Mouse (Mus musculus): ENCODE results near the gene Foxp4.

The Foxp4 gene

DNA sequence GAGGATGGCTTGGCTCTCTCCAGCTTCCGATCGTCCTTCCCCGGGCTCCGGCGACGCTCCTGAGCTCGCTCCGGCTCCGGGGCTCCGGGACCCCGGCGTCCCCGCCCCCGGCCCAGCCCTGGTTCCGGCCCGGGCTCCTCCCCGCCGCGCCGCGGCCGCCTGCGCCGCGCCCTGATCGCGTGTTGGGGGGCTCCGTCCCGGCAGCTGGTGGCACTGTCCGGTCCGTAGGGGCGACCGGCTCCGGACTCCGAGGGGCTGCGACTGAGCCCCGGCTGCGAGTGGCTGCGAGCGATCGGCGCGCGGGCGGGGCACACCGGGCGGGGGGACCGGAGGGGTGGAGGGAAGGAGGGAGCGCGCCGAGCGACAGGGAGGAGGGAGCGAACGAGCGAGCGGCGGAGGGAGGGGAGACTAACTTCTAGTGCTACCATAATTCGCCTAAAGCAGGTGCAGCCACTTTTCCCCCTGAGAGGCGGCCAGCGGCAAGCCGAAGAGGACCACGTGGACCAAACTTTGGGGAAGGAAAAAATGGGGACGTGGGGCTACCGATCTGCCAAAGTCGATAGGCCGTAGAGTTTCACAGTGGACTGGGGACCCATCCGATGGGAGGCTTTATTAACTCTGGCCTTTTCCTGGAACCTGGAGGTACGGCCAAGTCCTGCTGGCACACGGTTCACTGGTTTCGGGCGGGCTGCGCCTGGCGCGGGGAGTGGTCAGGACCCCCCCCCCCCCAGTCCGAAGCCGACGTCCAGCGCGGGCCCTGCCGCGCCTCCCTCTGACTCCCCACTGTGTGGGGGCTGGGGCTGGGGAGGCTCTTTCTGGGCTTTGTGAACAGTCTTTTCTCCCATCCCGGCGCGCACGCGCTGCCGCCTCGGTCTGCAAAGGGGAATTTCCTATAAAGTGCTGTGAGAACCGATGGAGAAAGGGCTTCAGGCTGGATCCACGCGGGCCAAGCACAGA, at the start of gene Foxp4:
TSS of gene Foxp4 (minus strand) at position 263 of the 957 bp plus-strand sequence.
- DNase-seq (ENCODE audit: low spot score in 2 of 2), result peak in 1 of 2 experiments; percentile 69

DNA sequence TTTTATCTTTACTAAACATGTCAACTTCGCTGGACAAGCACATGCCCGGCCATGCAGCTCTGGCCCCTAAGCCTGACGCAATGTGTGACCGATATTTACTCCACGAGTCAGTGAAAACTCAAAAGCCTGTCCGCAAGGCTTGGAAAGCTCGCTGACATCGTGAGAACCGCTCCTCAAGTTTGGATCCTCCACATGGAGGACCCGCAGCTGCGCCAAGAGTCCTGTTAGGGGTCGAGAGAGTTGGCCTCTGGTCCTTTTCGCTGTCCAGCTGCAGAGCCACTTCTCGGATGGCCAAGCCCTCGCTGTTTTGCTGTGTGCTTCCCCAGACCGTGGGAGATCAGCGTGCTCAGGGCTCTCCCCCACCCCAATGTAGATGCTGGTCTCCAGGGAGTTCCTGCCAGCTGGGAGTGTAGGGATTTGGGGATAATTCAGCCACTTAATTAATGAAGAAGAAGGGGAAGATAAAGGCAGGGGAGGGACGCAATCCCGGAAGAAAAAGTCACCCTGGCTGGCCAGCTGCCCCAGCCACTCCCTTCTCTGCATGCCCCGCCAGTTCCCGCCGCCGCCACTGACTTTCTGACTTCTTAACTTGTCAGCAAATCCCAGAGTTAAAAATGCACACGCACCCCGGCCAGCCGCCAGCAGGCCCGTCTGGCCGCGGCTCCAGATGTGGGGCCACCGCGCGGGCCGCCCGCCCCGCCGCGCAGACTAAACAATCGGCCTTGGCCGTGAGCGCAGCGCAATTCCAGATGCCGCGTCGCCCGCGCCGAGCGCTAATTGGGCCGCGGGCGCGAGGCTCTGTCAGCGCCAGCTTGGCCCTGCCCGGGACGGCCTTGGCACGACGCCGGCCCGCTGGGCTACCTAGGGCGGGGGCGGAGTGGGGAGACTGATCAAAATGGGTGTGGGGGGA, 49.4 kb upstream of the Foxp4 start:
- DNase-seq (ENCODE audit: low spot score in 2 of 2), result peak in 1 of 2 experiments; percentile 8

DNA sequence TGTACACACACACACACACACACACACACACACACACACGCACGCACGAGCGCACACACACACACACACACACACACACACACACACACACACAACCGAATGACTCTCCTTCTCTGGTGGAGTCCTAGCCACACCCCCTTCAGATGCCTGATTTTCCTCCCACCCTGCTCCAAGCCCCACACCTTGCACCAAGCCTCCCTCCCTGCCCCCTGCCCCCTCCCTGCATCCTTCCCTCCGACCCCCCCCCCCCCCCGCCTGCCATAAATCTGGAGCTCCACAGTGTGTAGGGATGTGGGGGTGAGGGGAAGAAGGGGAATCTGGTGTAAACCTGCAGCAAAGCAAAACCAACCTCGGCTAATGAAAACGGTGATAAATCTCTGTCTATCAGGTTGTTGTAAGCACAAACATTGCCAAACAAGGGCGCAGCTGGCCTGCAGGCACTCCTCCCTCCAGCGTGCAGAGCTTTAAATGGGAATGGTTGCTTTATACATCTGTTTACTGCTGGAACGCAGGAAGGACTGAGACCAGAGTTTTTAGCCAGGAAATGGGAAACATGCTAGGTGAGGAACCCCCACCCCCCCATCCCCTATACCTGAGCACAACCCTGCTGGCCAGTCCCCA, 41.5 kb upstream of the Foxp4 start:
- no peak for DNase-seq (ENCODE audit: low spot score in 2 of 2)

DNA sequence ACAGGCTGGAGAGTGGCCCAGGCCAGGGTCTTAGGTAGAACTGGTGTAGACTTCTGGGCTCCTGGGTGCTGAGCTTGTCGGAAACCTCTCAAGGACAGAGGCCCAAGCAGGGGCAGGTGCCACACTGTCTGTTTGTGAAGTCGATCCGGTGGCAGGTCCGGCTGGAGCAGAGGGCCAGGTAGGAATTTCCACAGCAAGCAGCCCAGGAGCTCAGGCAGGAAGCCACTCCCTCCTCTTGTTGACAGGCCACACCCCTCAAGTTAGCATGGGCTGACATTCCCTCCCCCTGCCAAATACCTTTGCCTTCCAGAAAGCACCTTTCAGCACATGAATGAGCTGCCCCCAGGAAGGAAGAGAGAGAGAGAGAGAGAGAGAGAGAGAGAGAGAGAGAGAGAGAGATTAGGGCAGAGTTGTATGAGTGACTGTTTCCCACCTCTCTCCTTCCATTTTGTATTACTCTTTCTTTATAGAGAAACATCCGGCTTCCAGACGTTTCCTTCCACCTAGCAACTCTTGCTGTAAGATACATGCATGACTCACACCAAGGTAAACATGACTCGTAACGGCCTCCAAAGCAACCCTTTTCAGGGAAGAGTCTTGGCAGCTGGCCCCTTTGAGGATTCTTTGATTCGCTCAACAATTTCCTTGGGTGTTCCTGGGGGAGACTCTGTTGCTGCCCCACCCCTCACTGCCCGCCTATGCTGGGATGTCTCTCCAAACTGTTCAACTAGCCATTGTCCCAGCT, 33.8 kb upstream of the Foxp4 start:
- DNase-seq (ENCODE audit: low spot score in 2 of 2), result no peak

DNA sequence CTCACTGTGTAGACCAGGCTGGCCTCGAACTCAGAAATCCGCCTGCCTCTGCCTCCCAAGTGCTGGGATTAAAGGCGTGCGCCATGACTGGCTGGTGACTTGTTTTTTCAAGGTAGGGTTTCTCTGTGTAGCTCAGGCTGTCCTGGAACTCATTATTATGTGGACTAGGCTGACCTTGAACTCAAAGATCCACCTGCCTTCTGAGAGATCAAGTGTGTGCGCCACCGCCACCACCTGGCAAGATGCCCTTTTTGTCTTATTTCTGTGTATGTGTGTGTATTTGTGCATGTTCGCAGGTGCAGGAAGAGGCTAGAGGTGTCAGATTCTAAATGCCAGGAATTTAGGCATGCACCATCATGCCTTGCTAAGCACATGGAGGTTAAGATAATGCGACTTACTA, 32.0 kb upstream of the Foxp4 start:
- DNase-seq (ENCODE audit: low spot score in 2 of 2), result no peak

DNA sequence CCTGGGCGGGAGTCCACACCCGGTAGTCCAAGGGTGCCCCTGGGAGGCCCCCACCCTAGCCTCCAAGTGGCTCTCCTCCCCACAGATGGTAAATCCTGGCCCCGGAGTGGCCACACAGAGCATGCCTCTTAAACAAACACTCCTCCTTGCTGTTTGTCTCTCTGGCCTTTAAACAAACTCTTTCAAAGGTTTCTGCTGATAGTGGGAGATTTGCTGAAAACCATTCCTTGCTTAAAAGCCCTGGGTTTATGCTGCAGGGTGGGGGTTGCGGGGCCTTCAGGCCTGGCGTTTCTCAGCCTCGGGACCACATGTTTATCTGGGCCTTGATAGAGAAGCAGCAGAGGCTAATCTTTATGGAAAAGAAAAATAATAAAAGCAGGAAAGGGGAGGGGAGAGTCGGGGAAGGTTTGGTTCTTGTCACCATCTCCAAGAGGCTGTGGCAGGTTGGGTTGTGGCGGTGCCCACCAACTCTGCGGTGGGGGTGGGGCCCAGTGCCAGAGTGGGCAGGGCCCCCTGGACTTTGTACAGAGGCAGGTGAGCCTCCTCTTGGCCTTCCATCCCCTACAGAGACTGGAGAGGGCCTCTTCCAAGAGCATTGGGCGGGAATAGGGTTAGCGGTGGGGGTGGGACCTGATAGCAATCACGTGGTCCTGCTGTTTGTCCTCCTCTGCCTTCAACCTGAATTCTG, 30.8 kb upstream of the Foxp4 start:
- no peak for DNase-seq (ENCODE audit: low spot score in 2 of 2)

DNA sequence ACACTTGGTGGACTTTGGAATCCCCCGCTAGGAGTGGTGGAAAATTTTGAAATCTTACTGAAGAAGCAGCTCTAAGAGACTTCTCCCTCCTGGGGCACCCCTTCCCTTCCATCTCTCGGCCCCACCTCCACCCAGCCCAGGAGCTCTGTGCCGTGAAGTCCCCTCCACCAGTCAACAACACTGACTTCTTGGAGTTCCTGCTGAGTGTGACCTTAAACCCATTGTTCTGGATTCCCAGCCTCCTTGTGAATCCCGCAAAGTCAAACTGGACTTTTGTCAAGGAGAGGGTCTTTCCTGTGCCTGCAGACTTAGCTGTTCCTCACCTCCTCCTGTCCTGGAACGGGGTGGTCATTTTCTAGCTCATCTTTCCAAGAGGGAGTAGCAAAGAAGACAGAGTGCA, 28.8 kb upstream of the Foxp4 start:
- DNase-seq (ENCODE audit: low spot score in 2 of 2), result no peak

DNA sequence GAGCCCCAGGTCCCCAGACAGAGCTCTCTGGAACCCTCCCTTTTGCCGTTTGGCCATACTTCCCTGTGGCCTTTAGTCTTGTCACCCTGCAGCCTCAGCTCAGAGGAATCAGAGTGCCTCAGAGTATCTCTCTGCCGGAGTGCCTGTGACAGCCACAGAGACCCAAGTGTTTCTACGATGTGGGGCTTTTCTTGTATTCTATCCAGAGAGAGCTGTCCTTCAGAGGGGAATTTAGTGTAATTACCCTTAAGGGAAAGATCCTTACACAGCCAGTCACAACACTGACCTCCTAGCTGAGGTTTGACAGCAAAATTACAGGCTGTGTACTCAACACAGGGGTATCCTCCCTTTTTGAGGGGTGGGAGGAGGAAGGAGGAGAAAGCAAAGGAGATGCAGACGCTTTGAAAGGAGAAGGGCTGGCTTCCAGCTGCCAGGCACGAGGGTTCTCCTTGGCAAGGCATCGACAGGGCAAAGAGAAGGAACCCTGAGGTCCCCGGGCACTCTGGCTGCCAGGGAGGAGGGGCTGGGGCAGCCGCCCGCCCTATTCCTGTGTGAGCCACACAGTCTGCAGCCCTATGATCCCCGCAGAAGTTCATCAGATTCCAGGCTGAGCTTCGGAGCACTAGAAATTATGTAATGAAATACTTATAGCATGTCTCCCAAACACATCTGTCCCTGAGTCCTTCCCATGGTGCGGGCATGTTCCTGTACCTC, 28.1 kb upstream of the Foxp4 start:
- no peak for DNase-seq (ENCODE audit: low spot score in 2 of 2)

DNA sequence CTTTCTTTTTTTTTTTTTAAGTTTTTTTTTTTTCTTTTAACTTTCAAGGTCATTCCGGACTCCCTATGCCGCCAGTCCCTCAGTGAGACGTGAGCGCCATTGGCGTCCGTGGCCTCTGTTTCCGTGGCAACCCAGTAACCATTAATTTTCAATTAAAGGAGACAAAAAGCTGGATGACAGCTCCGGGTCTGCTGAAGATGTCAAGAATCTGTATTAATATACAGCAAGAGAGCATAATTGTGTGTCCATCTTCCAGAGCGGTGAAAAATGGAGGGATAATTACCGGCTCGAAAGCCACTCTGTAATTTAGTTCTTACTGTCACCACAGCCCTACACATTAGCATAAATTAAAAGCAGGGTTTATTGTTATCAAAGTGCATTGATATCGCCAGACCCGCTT, 27.0 kb upstream of the Foxp4 start:
- no peak for DNase-seq (ENCODE audit: low spot score in 2 of 2)

DNA sequence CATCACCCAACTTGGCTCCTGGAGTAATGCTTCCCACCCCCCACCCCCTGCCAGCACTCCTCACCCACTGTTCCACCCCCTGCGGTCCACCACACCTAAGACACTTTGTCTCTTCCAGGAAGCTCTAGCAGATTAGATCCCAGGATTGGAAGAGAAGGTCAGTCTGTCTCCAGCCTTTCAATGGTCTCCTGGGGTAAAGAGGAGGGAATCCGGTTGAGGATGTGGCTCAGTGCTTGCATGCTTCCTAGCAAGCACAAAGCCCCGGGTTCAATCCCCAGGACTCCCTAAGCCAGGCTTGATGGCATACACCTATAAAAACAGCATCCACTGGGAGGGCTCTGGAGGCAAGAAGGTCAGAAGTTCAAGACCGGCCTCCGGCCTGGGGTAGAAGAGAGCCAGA, 26.4 kb upstream of the Foxp4 start:
- DNase-seq (ENCODE audit: low spot score in 2 of 2), result no peak

DNA sequence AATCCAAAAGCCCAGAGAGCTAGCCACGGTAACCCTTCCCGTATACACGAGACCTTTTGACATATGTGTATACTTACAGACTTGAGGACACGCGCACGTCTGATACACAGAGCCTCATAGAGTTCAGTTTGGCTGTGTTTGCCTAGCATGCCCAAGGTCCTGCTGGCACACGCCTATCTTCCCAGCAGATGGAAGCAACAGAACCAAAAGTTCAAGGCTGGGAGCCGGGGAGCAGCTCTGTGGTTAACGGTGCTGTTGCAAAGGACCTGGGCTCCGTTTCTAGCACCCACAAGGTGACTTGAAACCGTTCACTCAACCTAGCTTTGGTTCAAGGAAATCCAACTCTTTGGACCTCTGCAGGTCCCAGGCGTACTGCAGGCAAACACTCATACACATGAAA, 25.0 kb upstream of the Foxp4 start:
- no peak for DNase-seq (ENCODE audit: low spot score in 2 of 2)

DNA sequence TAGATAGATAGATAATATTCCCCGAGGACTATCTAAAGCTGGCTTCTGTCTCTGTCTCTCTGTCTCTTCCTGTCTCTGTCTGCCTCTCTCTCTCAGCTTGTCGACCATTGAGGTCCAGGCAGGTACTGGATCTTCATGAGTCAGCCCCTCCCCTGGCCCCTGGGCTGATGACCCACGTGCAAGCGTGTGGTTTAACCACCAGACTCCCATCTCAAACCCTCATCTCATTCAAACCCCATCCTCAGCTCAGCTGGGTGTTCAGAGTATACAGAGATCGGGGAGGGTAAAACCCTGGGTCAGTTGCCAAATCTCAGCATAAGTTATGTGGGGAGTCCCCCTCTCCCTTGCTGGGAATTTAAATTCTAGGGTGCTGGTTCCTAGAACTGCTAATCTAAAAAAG, 24.3 kb upstream of the Foxp4 start:
- no peak for DNase-seq (ENCODE audit: low spot score in 2 of 2)

DNA sequence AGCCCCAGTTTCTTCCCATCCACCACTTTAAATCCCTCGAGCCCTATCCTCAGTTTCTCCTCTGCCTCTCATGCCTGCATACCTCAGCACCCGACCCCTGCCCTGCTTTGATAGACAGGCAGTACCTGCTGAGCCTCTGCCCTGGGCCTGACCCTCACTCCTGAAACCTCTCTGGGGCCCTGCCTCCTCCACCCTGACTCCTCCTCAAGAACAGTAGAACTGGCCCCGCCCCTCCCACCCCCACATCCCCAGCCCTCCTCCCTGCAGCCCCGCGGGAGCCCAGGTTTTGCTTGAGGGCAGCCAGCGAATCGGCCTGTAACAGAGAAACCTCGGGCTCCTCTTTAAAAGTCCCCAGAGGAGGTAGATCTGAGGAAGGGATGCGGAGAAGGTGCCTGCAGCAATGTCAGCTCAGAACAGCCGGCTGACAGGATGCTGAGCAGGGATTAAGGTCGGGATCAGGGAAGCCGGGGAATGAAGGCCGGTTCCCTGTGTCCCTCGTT, 22.5 kb upstream of the Foxp4 start:
- no peak for DNase-seq (ENCODE audit: low spot score in 2 of 2)

DNA sequence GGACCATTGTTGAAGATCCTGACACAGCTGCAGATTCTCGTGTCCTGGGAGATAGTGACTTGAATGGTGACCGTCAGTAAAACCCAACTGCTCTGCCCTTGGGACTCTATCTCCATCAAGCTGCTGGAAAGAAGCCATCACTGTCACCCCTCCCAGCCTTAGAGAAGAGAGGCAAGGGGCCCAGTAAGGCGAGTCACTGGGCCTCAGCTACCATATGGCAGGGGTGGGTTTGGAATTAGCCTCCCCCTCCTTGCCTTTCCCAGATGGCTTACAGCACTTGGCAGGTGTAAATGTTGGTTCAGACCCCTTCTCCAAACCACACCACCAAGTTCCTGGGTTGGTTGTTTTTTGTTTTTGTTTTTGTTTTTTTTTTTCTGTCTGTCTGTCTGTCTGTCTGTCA, 21.7 kb upstream of the Foxp4 start:
- DNase-seq (ENCODE audit: low spot score in 2 of 2), result no peak

DNA sequence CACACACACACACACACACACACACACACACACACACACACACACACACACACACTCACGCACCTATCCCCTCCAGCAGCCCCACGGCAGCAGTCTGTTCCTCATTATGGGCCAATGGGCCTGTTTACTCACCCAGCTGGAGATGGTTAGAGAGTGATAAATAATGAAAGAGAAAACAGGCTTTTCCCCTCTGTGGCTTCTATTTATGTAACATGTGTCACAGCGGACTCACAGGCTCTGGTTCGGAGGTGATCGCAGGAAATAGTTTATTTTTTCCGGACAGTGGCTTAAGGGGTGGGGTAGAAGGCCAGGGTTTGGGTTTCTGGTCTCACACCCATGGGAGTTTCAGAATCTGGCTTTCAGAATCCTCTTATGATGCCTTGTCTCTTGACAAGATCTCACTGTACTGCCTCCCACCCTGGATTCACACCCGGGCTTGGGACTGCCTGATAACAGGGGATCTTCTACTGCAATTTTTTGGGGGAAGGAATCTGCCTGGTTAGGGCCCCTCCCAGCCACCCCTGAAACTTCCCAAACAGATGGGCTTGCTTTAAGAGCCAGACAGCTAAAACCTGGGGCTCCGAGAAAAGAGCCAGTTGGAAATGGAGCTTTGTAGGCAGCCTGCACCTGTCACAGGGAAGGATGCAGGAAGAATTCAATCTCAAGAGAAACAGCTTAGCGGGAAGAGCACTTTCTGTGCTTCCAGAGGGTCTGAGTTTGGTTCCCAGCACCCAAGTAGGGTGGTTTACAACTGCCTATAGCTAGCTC, 18.8 kb upstream of the Foxp4 start:
- no peak for DNase-seq (ENCODE audit: low spot score in 2 of 2)

DNA sequence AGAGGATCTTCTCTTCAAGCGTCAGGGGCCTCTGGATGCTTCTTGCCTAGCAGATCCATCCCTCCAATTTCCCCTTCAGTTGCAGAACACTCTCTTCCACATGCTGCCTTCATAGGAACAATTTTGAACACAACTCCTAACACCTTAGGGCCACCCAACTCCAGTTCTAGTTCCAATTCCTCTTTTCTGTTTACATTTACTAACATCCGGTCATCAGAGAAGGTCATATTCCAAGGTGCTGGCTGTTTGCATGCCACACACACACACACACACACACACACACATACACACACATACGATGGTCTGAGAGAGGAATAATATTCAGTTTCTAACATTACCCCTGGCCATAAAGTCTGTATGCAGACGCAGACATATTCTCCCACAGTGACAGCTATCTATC, 17.6 kb upstream of the Foxp4 start:
- DNase-seq (ENCODE audit: low spot score in 2 of 2), result no peak

DNA sequence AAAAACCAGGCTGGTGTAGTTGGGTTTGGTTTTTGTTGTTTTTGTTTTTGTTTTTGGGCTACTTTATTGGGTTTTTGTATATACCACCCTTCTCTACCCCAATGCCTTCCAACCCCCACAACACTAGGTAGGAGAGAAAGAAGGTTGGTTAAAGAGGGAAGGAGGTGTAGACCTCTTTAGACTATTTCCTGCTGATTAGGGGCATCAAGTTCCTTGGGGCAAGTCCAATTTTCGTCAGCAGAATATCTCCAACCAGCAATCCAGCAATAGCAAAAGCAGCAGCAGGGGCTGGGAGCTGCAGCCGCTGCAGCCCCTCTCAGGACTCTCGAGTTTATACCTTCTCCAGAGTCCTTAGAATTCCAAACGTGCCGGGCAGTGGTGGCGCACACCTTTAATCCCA, 14.4 kb upstream of the Foxp4 start:
- DNase-seq (ENCODE audit: low spot score in 2 of 2), result no peak

DNA sequence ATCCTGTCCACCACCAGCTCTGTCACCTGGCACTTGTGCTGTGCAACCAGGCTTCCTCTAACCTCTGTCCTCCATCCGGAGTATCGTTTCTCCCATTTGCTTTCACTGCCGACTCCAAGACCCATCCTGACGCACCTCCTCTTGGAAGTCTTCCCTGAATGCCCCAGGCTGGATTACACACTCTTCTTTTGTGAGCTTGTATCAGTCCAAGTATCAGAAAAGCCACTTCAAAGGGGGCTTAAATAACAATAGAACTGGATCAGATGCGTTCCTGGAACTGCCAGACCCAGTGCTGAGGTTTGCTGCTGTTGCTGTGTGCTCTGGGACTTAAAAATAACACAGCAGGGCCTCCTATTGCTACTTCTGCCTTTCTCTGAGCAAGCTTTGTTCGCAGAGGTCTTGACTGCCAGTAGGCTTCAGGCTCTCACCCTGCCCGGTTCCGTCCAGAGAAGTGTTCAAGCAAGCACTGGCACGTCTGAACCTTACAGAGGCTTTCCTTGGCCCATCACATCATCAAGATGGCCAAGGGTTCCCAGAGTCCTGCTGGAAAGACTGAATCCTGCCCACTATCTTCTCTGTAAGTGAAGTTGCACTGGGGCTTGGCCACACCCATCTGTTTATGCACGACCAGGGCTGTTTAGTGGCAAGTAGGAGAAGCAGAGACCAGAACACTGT, 13.6 kb upstream of the Foxp4 start:
- DNase-seq (ENCODE audit: low spot score in 2 of 2), result no peak

DNA sequence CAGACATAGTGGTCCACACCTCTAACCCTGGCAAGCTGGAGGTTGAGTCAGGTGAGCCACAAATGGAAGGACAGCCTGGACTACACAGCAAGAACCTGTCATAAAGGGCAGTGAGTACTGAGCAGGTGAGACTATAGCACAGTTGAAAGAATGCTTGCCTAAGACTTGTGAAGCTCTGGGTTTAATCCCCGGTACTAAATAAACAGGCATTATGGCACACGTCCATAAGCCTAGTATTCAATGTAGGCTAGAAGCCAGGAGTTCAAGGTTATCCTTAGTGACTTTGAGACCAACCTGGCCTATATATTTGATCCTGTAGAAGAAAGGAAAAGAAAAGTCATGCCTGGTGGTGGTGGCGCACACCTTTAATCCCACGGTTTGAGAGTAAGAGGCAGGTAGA, 12.1 kb upstream of the Foxp4 start:
- DNase-seq (ENCODE audit: low spot score in 2 of 2), result no peak

Measured in left cerebral cortex, adult 9 months (tissue).